Mouse (Mus musculus) mature B cell (primary cell): Measurements from ENCODE around the gene Ufc1.

ENCODE experiments used
- in situ Hi-C: fragments of 300-500 bp; cut with MboI; formaldehyde crosslinking; loops from 2 replicates; pipeline ENCODE4 v1.14.3; 2019

Ufc1 gene

DNA sequence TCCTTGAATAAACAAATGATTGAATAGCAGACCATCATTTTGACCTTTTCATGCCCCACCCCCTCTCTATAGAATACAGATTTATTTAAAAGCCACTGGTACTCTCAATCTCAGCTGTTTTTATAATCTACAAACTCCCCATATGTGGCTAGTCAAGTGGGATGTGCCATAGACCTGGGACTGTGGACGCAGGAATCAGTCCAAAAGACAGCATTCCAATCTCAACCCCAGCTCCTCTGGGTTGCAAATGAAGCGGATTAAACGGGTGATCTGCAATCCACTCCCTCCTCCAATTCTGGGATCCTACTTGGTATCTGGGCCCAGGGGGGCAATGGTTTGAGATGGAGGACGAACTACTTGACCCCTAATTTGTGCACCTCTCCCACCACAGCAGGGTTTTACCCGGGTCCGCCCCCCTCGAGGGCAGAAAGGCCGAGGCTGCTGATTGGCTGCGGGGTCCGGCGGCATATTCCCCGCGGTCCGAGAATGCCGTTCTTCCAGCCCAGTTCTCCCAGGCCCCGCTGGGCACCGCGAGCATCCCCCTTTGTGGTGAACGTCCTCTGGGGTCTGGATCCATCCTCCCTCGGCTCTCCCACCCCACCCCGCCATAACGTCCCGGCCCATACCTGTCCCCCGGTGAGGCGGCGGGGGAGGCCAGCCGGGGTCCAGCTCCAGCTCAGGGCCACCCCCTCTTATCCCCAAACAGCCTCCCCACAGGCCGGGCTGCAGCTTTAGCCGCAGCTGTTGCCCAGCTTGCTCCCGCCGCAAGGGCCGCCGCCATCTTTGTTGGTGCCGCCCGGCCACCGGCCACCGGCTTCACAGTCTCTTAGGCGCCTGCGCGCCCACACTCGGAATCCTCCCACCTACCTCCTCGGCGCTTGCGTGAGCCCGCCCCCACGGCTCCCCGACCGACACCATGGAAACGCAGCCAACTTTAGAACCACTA, 7.4 kb downstream of the Ufc1 start, which contains the start of gene Usp21:
Gene Usp21, minus strand, starts transcription at position 856 of the 946 bp plus-strand sequence.
- in situ Hi-C loops = no loop called here

GRCm38 (mm10) chr1:171286517-171286916, 8.3 kb downstream of the Ufc1 start:
- in situ Hi-C loops = no loop called here

DNA sequence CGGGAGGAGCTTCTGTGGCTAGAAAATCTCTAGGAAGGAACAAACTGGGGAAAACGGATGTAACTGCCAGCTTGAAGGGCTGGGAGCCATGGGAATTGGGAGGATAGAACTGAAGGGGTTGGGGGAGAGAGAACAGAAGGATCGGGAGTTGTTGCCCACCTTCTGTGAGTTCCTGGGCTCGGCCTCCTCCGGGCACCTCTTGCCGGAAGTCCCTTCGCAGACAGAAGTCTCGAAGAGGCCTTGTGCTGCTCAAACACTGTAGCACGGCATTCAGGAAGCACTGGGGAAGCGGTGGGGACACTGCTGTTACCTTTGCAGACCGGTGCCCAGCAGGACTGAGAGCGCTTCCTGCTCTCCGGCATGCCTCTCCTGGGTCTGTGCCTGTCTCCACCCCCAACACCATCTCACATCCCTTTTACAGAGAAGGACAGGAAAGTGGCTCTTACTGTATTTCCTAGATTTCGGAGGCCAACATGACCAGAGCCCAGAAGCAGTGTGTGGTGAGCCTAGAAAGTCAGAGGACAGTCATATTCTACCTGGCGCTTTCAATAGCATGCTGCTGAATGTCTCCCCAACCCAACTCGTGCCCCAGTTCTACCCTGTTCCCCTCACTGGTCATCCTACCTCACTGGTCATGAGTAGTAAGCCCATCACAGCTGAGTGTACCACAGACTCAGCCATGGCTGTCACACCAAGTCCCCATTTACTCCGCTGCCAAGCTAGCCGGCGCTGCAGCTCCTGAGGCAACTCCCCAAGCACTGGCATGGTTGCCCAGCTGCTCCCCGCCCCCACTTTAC, 9.5 kb downstream of the Ufc1 start:
- in situ Hi-C loops = no loop called here

DNA sequence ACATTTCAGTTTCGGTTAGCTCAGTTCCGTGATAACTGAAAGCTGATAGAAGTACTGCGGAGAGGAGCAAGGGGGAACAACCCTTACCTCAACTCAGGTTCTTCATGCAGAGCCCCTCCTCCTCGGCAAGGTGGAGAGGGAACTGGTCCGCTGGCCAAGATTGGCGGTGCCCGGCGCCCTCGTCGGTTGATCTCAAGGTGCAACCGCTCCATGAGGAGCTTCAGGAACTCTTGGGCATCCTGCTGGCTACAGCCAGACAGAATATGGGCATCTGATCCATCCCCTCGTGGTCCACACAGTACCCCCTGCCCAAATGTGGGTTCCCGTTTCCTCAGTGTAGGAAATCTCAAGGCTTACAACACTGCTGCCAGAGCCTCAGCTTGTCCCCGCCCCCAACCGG, 10.3 kb downstream of the Ufc1 start:
- in situ Hi-C loops = no loop called here

GRCm38 (mm10) chr1:171283188-171284160, 11.3 kb downstream of the Ufc1 start:
- in situ Hi-C loops = no loop called here

DNA sequence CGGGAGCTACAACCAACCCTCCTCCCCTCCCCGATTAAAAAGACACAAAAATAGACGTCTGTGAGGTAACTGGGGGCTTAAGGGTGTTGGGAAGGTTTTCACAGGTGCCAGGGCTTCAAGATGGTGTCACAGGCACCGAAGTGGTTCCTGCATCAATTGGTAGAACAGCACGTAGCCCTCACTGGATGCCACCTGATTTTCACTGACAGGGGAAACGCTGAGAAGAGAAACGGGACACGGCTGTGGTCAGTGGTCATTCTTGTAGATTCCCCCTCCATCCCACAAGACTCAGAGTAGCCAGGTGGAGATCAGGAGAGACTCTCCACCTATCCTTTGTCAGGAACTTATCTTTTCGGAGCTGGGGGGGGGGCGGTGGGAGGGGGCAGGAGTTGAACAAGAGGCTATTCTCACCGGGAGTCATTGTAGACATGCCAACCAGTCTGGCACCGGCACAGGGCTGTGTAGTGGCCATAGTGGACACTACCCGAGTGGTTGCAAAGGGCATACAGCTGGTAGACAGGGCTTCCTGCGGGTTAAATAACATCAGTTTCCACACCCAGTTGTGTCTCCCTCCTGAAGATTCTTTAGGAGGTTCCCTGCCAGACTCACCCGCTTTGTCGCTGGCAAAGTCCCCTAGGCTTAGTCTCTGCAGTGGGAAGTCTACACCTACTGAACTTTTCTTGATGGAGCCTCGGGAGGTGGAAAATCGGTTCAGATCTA, 12.6 kb downstream of the Ufc1 start:
- in situ Hi-C loops = no loop called here

GRCm38 (mm10) chr1:171281528-171281923, 13.3 kb downstream of the Ufc1 start:
- in situ Hi-C loops = no loop called here

DNA sequence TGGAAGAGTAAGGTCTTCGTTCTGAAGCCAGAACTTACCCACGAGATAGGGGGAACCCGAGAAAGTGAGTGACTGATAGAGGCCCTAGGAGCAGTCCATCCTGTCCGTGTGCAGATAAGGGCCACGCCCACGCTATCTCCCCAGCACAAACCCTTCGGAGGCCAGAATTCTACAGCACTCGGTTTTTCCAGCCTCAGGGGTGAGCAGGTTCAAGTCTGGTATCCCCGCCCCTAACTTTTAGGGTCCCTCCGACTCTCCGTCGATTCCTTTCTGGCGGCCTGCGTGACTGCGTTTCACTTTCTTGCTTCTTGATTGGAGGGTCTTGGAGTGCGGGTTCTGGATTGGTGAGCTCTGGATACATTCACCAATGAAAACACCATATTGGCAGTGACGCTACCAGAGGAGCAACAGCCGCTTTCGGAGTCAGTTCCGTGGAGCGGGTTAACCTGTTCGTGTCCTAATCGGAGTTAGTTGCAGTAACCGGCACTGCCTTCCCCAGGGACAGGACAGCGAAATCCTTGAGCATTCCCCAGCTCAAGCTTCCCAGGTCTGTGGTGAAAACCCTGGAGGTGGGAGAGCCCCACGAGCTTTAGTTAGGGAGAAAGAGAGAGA, 13.8 kb downstream of the Ufc1 start, which contains the start of gene Ppox:
Gene Ppox, minus strand, starts transcription at position 271 of the 612 bp plus-strand sequence.
- in situ Hi-C loops = no loop called here

DNA sequence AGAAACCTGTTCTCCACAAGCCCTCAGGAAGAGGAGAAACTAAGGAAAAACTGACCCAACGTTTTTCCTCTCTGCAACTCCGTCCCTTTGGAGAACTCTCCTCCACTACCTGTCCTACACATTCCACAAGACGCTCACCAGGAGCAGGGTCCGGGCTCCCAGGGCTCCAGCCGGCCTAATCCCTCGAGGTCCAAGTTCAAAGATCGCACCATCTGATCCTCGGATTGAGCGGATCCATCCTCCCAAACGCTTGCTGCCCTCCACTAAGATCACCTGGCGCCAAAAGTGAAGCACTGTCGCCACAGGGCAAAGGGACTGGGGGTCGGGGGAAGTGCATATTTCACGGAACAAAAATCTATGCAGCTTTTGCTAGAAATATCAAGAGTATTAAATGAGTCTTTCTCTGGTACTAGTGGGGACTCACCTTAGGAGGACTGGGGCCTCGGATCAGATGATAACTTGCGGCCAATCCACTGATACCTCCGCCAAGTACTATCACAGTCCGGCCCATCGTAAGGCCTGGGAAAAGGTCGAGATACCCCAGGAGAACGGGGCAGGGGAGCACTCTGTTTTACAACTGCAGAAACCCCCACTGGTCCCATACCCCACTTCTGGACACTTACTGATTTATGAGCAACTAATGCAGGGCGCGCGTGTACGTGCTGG, 14.4 kb downstream of the Ufc1 start:
- in situ Hi-C loops = no loop called here

DNA sequence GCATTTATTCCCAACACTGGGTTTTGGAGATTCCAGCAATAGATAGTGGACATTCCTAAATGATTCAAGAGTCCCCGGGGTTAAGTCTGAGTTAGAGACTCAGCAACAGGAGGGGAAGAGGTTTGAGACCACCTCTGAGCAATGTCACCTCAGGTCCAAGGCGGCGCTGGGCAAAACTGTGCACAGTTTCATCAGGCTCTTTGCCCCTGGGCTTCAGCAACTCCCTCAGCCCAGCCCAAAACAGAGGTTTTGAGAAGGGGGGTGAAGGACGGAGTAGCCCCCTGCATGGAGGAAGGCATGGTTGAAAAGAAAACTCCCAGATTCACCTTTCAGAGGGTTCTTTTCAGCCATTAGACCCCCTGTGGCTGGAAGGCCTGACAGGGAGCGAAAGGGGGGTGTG, 15.1 kb downstream of the Ufc1 start:
- in situ Hi-C loops = no loop called here

DNA sequence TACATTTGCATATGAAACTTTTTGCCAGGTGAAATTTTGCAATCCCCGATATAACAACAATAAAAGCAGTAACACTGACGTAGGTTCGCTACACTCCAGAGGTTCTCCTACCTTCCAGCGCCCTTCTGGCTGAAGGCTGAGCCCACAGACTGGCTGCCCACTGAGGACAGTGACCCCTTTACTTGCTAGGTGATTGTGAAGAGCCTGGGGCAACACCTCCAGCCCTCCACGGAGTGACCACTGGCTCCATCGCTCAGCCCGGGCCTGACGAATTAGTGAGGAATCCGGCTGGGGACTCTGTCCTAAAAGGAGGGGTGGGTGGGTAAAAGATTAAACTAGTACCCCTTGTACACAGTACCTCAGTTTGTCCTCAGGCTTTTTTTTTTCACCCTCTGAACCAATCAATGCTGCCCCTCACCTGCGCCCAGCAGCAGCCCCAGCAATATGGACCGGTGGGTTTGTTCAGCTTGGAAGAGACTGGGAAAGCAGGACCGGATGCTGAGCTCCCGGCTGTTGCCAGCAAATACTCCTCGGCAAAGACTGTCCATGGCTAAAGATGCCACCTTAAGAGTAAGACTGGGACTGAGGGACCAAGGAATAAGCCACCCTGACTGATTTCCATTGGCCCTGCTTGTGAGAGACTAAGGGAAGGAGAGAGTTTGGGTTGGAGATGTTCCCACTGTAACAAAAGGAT, 15.7 kb downstream of the Ufc1 start:
- in situ Hi-C loops = no loop called here

DNA sequence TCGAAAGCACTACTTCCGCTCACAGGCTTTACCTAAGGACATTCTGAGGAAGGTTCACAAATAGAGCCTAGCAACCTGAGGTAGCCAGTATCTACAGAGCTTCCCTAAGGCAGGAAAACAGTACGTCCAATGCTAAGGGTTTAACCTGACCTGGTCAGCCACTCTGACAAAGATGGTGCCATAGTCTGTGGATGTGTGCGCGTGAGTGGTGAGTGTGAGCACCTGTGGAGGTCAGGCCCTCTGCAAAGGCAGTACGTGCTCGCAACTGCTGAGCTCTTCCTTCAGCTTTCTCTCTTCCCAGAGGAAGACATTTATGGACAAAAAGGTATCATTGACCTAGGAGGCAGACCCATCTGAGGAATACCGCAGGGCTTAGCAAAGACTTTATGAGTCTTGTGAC, 16.4 kb downstream of the Ufc1 start:
- in situ Hi-C loops = no loop called here

- in situ Hi-C loops = no loop called here
Measured at GRCm38 (mm10) chr1:171277736-171278135, 17.1 kb downstream of the Ufc1 start.

DNA sequence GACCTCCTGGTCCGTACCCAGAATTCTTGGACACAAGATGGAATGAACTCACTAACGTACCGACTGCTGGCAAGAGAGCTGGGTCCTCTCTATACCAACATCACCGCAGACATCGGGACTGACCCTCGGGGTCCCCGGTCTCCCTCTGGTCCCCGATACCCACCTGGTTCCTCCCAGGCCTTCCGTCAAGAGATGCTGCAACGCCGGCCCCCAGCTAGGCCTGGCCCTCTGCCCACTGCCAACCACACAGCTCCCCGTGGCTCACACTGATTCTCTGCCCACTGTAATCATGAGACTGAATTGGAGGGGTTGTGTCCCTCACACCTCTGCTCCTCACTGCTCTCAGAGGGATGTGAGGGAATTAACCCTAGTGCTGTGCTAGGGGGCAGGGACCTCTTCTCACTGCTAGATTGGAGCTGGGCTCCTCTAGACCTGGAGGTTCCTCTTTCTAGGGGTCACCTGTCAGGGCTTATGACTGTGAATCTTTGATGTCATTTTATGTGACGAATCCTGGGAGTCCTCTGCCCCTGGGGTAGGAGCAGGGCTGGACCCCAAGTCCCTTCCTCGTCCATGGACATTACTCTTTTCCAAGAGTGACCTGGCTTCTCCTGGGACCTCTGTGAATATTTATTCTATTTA, 18.6 kb downstream of the Ufc1 start:
- in situ Hi-C loops = no loop called here

DNA sequence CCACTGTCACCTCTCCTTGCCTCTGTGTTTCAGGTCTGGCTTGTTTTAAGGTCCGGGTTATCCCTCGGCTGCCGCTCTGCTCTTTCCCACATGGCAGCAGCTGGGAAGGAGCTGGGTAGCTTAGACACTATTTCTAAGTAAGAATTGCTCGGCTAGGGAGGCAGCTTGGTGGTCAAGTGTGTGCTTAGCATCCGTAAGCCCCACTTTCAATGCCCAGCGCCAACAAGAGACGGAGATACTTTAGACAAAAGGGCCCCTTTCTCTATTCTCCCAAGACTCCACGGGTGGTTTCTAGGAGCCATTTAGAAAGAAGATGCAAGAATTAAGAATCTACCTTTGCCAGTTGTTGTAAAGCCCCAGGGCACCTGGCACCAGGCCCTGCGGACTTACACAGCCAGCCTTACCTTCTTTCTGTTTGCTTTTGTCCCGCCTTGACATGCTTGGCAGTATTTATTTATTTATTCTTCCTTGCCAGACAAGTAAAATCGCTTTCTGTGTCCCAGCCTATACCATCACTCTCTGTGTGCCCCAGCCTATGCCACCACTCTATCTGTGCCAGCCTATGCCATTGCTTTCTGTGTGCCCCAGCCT, 19.6 kb downstream of the Ufc1 start:
- in situ Hi-C loops = no loop called here

DNA sequence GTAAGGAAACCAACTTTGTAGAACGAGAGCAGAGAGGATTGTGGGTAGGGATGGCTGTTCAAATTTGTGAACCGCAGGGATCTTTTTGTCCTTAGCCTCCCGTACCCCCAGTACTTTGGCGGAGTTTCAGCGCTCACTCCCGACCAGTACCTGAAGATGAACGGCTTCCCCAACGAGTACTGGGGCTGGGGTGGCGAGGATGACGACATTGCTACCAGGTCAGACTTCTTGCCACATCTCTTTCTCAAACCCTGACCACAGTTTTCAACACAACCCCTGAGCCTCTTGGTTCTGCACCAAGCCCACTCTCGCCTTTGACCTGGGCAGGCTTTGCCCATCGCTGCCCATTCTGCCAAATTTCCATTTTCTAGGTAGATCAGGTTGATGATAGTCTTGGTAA, 20.7 kb downstream of the Ufc1 start:
- in situ Hi-C loops = no loop called here

- in situ Hi-C loops = no loop called here
Measured at GRCm38 (mm10) chr1:171272086-171272485, 22.7 kb downstream of the Ufc1 start.

GRCm38 (mm10) chr1:171271622-171272021, 23.2 kb downstream of the Ufc1 start:
- in situ Hi-C loops = no loop called here
